Mouse (Mus musculus): ENCODE results near the gene Tlx2.

GRCm38 (mm10) chr6:83092416-83093127 lies 22.5 kb upstream of the Tlx2 start:
- no peak for TF ChIP-seq POLR2A (IDR thresholded peaks at IDR 0.05; ENCODE audit: borderline replicate concordance, extremely low read depth, insufficient read depth, insufficient read length, poor library complexity, severe bottlenecking)
- TF ChIP-seq CTCF (IDR thresholded peaks at IDR 0.05; ENCODE audit: borderline replicate concordance, extremely low read depth, insufficient read depth, insufficient read length) = no peak
